Mouse (Mus musculus): ENCODE results near the gene Cyp2t4.

Gene Cyp2t4

GRCm38 (mm10) chr7:27160921-27161320, 7.4 kb downstream of the Cyp2t4 start:
- no peak for DNase-seq (ENCODE audit: low spot score in 2 of 2)

- DNase-seq (ENCODE audit: low spot score in 2 of 2): no peak
These were observed 8.2 kb downstream of the Cyp2t4 start for GRCm38 (mm10) chr7:27161744-27162143.

- DNase-seq (ENCODE audit: low spot score in 2 of 2): no peak
These were observed 9.4 kb downstream of the Cyp2t4 start for GRCm38 (mm10) chr7:27162780-27163449.

- DNase-seq (ENCODE audit: low spot score in 2 of 2): no peak
These were observed 9.9 kb downstream of the Cyp2t4 start for GRCm38 (mm10) chr7:27163450-27163805.

GRCm38 (mm10) chr7:27164112-27164947, 10.8 kb downstream of the Cyp2t4 start:
- no peak for DNase-seq (ENCODE audit: low spot score in 2 of 2)

GRCm38 (mm10) chr7:27165007-27165655, 11.6 kb downstream of the Cyp2t4 start:
- DNase-seq (ENCODE audit: low spot score in 2 of 2): no peak

- no peak for DNase-seq (ENCODE audit: low spot score in 2 of 2)
These were observed 12.2 kb downstream of the Cyp2t4 start for GRCm38 (mm10) chr7:27165696-27166095.

- peak in 1 of 2 experiments; percentile 62 for DNase-seq (ENCODE audit: low spot score in 2 of 2)
These were observed 12.7 kb downstream of the Cyp2t4 start for GRCm38 (mm10) chr7:27166229-27166613.

GRCm38 (mm10) chr7:27166614-27167474, 13.3 kb downstream of the Cyp2t4 start, which contains the start of gene Egln2:
Gene Egln2 (minus strand): TSS chr7:27166802.
- peak; percentile 90 to 91 for DNase-seq (ENCODE audit: low spot score in 2 of 2)

- no peak for DNase-seq (ENCODE audit: low spot score in 2 of 2)
These were observed 14.1 kb downstream of the Cyp2t4 start for GRCm38 (mm10) chr7:27167475-27168094.

- DNase-seq (ENCODE audit: low spot score in 2 of 2): no peak
These were observed 14.9 kb downstream of the Cyp2t4 start for GRCm38 (mm10) chr7:27168371-27168770.

GRCm38 (mm10) chr7:27170981-27171380, 17.5 kb downstream of the Cyp2t4 start:
- no peak for DNase-seq (ENCODE audit: low spot score in 2 of 2)

GRCm38 (mm10) chr7:27174496-27174895, 21.0 kb downstream of the Cyp2t4 start:
- no peak for DNase-seq (ENCODE audit: low spot score in 2 of 2)

GRCm38 (mm10) chr7:27174896-27175295, 21.4 kb downstream of the Cyp2t4 start:
- DNase-seq (ENCODE audit: low spot score in 2 of 2): no peak

GRCm38 (mm10) chr7:27177942-27178323, 24.4 kb downstream of the Cyp2t4 start:
- DNase-seq (ENCODE audit: low spot score in 2 of 2): no peak

GRCm38 (mm10) chr7:27178324-27179216, 25.1 kb downstream of the Cyp2t4 start, which contains the start of gene Rab4b:
Gene Rab4b (minus strand): TSS chr7:27178896.
- peak; percentile 99 for DNase-seq (ENCODE audit: low spot score in 2 of 2)

GRCm38 (mm10) chr7:27179217-27179918, 25.9 kb downstream of the Cyp2t4 start:
- DNase-seq (ENCODE audit: low spot score in 2 of 2): no peak

GRCm38 (mm10) chr7:27180036-27180435, 26.5 kb downstream of the Cyp2t4 start:
- no peak for DNase-seq (ENCODE audit: low spot score in 2 of 2)
